Mouse (Mus musculus): Measurements from ENCODE around the gene Aip.

Gene Aip

GRCm38 (mm10) chr19:4125741-4126696, at the start of gene Aip:
Aip (minus strand) TSS chr19:4125858.
- peak; percentile 98 for DNase-seq

- no peak for DNase-seq
Measured at GRCm38 (mm10) chr19:4172925-4173324, 47.3 kb upstream of the Aip start.

GRCm38 (mm10) chr19:4171393-4172290, 46.0 kb upstream of the Aip start:
- DNase-seq: peak; percentile 43

DNA sequence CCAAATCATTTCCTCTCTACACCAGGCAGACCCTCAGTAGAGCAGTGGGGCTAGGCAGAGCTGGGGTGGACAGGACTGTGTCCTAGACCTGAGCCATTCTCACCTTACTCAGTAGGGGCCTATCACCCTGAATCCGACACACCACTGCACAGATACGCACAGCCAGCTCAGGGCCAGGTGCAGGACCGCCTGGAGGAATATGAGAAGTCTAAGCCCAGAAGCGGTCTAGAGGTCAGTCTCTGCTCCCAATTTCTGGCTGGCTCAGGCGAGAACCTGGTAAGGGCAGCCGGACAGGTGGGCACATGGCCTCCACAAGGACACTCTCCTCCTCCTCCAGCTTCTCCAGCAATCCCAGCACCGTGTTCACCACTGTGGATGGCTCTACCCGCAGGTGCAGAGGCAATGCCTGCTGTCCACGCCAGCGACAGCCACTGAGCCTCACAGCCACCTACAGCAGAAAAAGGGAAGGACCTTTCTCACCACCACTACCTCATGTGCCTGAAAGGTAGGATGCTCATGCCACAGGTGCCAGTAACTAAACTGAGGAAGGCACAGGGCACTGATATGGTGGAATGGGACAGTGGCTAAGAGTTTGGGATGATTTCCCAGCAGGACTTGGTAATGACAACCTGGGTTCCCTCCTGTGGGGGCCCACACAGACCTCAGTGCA, 45.2 kb upstream of the Aip start:
- DNase-seq: peak; percentile 44

GRCm38 (mm10) chr19:4169810-4170209, 44.2 kb upstream of the Aip start:
- peak; percentile 71 for DNase-seq

- peak; percentile 99 for DNase-seq
Measured at GRCm38 (mm10) chr19:4169378-4169784, 43.7 kb upstream of the Aip start.

- peak; percentile 36 for DNase-seq
Measured at GRCm38 (mm10) chr19:4166678-4167476, 41.2 kb upstream of the Aip start.

- peak; percentile 55 for DNase-seq
Measured at GRCm38 (mm10) chr19:4164721-4165120, 39.1 kb upstream of the Aip start.

DNA sequence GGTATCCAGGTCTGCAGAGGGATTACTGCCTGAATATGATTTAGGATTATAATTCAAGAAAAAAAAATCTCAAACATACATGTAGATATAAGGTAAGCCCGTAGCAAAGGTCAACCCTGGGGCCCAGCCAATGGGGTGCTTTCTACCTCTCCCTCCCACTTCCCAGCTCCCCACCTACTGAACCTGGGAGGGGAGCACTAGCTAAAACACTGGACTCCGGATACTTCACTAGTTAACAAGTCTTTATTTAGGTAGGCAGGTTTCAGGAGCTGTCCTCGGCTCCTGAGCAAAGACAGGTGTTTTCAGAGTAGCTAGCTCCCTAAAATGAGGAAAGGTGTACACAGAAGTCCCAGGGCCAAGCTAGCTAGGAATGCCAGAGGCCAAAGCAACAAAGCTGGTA, 38.4 kb upstream of the Aip start:
- peak; percentile 60 for DNase-seq

DNA sequence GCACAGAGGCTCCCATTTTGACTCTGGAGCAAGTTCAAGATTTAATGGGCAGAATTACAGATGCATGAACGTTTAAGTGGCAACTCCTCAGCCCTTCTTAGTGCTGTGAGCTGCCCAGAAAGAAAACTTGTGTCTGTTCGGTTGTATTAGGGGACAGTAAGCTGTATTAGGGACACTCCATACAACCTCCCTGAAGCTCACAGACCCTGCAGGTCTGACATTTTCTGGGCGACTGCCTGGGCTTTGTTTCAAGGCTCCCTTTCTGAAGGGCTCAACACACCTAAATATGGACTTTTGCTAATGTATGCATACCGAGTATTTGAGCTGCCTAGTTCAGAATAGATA, 37.9 kb upstream of the Aip start:
- DNase-seq: no peak

GRCm38 (mm10) chr19:4162646-4163542, 37.2 kb upstream of the Aip start, which contains the start of gene Rps6kb2:
Rps6kb2 (minus strand) TSS chr19:4163354.
- peak; percentile 97 for DNase-seq

- peak; percentile 34 for DNase-seq
Measured at GRCm38 (mm10) chr19:4159049-4159448, 33.4 kb upstream of the Aip start.

GRCm38 (mm10) chr19:4156771-4157170, 31.1 kb upstream of the Aip start:
- DNase-seq: no peak

DNA sequence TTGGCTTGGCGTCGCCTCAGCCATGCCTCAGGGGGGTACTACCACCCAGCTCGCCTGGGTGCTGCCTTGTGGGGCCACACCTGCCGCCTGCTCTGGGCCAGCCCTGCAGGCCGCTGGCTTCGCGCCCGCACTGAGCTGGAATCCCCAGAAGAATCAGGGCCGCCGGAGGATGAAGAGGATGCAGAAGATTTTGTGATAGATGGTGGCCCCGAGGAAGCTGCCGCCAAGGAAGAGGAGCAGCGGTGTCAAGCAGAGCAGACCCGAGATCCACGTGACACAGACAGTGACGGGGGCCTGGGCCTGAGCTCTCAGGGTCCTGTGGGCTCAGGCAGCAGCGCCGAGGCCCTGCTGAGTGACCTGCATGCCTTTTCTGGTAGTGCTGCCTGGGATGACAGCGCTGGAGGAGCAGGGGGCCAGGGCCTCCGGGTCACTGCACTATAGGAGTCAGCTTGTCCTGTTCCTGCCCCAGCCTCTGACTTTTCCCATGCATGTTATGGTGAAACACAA, 30.5 kb upstream of the Aip start:
- DNase-seq: no peak

DNA sequence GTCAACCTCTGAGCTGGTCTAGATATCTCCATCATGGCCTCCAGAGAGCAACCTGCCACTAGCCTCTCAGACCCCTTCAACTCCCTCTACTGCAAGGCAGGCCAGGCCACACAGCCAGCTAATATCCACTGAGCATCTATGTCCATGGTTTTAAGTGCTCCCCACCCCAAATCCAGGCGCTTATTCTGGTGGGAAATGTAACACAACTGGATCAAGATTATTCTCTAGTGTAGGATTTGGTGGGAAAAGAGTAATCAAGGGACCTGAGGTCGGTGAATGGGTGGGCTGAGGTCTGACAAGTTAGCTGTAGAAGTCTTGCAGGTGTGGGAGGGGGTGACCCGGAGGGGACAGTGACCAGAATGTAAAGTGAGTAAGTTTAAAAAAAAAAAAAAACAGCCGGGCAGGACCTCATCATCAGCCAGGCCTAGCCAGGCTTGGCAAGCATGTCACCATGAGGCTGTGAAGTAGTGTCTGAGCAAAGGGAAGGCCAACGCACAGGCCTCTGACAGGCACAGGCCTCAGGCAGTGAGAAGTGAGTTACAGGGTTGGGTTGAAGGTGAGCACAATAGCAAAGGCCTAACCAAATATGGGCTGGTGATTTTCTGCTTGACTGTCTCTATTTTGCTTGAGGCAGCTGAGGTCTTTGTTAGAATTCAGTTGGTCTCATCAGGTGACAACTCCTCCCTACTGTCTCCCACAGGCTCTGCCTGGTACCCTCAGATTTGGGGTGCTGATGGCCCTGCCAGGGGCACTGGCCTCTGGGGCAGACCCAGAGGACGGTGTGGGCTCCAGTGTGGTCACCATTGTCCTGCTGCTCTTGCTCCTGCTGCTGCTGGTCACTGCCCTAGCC, 29.8 kb upstream of the Aip start:
- no peak for DNase-seq

GRCm38 (mm10) chr19:4154437-4155222, 29.0 kb upstream of the Aip start:
- no peak for DNase-seq

DNA sequence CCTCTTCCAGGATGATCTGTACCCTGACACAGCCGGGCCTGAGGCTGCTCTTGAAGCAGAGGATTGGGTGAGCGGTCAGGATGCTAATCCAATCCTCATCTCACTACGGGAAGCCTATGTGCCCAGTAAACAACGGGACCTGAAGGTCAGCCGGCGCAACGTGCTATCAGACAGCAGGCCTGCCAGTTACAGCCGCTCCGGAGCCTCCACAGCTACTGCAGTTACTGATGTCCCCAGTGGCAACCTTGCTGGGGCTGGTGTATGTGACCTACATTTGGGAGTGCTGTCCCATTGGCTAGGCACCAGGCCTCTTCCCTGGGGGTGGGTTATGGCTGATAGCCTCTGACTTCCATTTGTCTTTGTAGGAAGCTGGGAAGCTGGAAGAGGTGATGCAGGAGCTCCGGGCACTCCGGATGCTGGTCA, 27.6 kb upstream of the Aip start, which contains the start of gene Ptprcap:
Gene Ptprcap (plus strand): TSS at position 373 of the 423 bp plus-strand sequence.
- DNase-seq: peak; percentile 85

GRCm38 (mm10) chr19:4152445-4153231, 27.0 kb upstream of the Aip start:
- peak; percentile 52 for DNase-seq
